Comparison of ENCODE assay signal across 8 mouse cellular contexts in genomic region chr2:74698201-74699052, GRCm38 (mm10). TPM values are rescaled to one million over a fixed set of nuclear protein-coding genes. Genes with fewer than 3 reads are reported as not detected.
DNase-seq lines count a peak whose midpoint lies in the region; ATAC-seq and TF ChIP-seq lines count a peak whose summit lies in the region.

No protein-coding gene starts in this region.

- peaks cover 100% of the 10 kb centered on the region for H3K27me3 ChIP-seq in lung, embryonic 14.5 days (ENCODE audit: insufficient read depth, low read length)
- peaks cover 100% of the 10 kb centered on the region for H3K27me3 ChIP-seq in embryonic facial prominence, embryonic 13.5 days
- peaks cover 54% of the 10 kb centered on the region for H3K27me3 ChIP-seq in hindbrain, embryonic 16.5 days (replicated peaks; ENCODE audit: control insufficient read depth, insufficient read depth, low read length)
- H3K27me3 ChIP-seq in midbrain, embryonic 11.5 days (ENCODE audit: control insufficient read depth, insufficient read depth, low read length) = peaks cover 99% of the 10 kb centered on the region

- no peak overlapping the region for H3K27ac ChIP-seq in lung, embryonic 14.5 days (ENCODE audit: low read depth)
- H3K27ac ChIP-seq in embryonic facial prominence, embryonic 13.5 days = no peak overlapping the region
- no peak overlapping the region for H3K27ac ChIP-seq in hindbrain, embryonic 16.5 days (ENCODE audit: low read depth, low read length)
- no peak overlapping the region for H3K27ac ChIP-seq in midbrain, embryonic 11.5 days (ENCODE audit: low read depth, low read length)

- no peak for DNase-seq in lung, embryonic 14.5 days
- no peak for DNase-seq in lung, postnatal 10 days
- peak; percentile 94 for DNase-seq in midbrain, embryonic 11.5 days (ENCODE audit: low spot score, missing footprints)
- DNase-seq in retina, embryonic 14.5 days (ENCODE audit: low spot score) = no peak
- no peak for DNase-seq in right cerebral cortex, adult 18-20 months
- no peak for DNase-seq in layer of hippocampus, postnatal 14 days (ENCODE audit: low spot score in 2 of 2)

- H3K4me3 ChIP-seq in lung, embryonic 14.5 days (ENCODE audit: low read depth, low read length) = peak overlapping the region; percentile 36
- H3K4me3 ChIP-seq in embryonic facial prominence, embryonic 13.5 days = peak overlapping the region; percentile 37
- peak overlapping the region; percentile 29 for H3K4me3 ChIP-seq in hindbrain, embryonic 16.5 days (ENCODE audit: low read length)
- H3K4me3 ChIP-seq in midbrain, embryonic 11.5 days (ENCODE audit: low read depth, low read length) = peak overlapping the region; percentile 26

- H3K4me2 ChIP-seq in lung, embryonic 14.5 days = peak overlapping the region; percentile 59
- H3K4me2 ChIP-seq in embryonic facial prominence, embryonic 13.5 days = peak overlapping the region; percentile 58
- peak overlapping the region; percentile 53 for H3K4me2 ChIP-seq in hindbrain, embryonic 16.5 days (ENCODE audit: low read length)
- peak overlapping the region; percentile 40 for H3K4me2 ChIP-seq in midbrain, embryonic 11.5 days

- ATAC-seq in lung, embryonic 14.5 days (ENCODE audit: insufficient read depth) = no peak
- no peak for ATAC-seq in embryonic facial prominence, embryonic 13.5 days (ENCODE audit: insufficient number of reproducible peaks, insufficient read depth, low FRiP score, low TSS enrichment, low read depth)
- peak; percentile 50; the same call in 1 of the 2 replicates for ATAC-seq in hindbrain, embryonic 16.5 days
- peak; percentile 65; the same call in 1 of the 2 replicates for ATAC-seq in midbrain, embryonic 11.5 days (ENCODE audit: low FRiP score)

- no peaks in the 10 kb centered on the region for H3K9me3 ChIP-seq in lung, embryonic 14.5 days (ENCODE audit: low read depth, low read length)
- no peaks in the 10 kb centered on the region for H3K9me3 ChIP-seq in embryonic facial prominence, embryonic 13.5 days
- no peaks in the 10 kb centered on the region; the same call in 1 of the 2 replicates for H3K9me3 ChIP-seq in hindbrain, embryonic 16.5 days (ENCODE audit: control insufficient read depth, low read length)
- H3K9me3 ChIP-seq in midbrain, embryonic 11.5 days (ENCODE audit: control insufficient read depth, low read length) = no peaks in the 10 kb centered on the region

- no peak for TF ChIP-seq CTCF in lung, embryonic 14.5 days (IDR thresholded peaks at IDR 0.05; ENCODE audit: low read depth)

- no peaks in the 10 kb centered on the region for H3K36me3 ChIP-seq in lung, embryonic 14.5 days (ENCODE audit: insufficient read depth)
- no peaks in the 10 kb centered on the region for H3K36me3 ChIP-seq in embryonic facial prominence, embryonic 13.5 days
- H3K36me3 ChIP-seq in hindbrain, embryonic 16.5 days (ENCODE audit: control insufficient read depth, insufficient read depth, low read length) = no peaks in the 10 kb centered on the region
- H3K36me3 ChIP-seq in midbrain, embryonic 11.5 days (ENCODE audit: control insufficient read depth, insufficient read depth, low read length) = no peaks in the 10 kb centered on the region

- WGBS in lung, embryonic 14.5 days = under 1% methylated on average over 83 of the region's 86 CpGs
- WGBS in embryonic facial prominence, embryonic 13.5 days = under 1% methylated on average over 86 of the region's 86 CpGs
- under 1% methylated on average over 66 of the region's 86 CpGs for whole genome bisulfite sequencing in hindbrain, embryonic 16.5 days
- WGBS in midbrain, embryonic 11.5 days = under 1% methylated on average over 61 of the region's 86 CpGs

- H3K9ac ChIP-seq in lung, embryonic 14.5 days = 0 out of 2 replicates have a peak overlapping the region, but pooled peaks have one; percentile 16
- H3K9ac ChIP-seq in embryonic facial prominence, embryonic 13.5 days = peak overlapping the region; percentile 52
- H3K9ac ChIP-seq in hindbrain, embryonic 16.5 days (ENCODE audit: low read depth, low read length) = no peak overlapping the region
- H3K9ac ChIP-seq in midbrain, embryonic 11.5 days (ENCODE audit: low read length) = no peak overlapping the region

- no peaks in the 10 kb centered on the region for H3K4me1 ChIP-seq in lung, embryonic 14.5 days (ENCODE audit: insufficient read depth)
- H3K4me1 ChIP-seq in embryonic facial prominence, embryonic 13.5 days = peaks cover 14% of the 10 kb centered on the region
- peaks cover 10% of the 10 kb centered on the region; the same call in 1 of the 2 replicates for H3K4me1 ChIP-seq in hindbrain, embryonic 16.5 days (ENCODE audit: control insufficient read depth, insufficient read depth, low read depth, low read length)
- H3K4me1 ChIP-seq in midbrain, embryonic 11.5 days (ENCODE audit: control insufficient read depth, insufficient read depth, low read length) = peaks cover 5% of the 10 kb centered on the region

RNA-seq across cellular contexts. Expression of gene Hoxd9, which starts 0.9 kb away (rescaled TPM):
- polyA plus RNA-seq in lung, embryonic 14.5 days (2014; fragmentation: Nextera tagmentation; extraction: Ambion mirVana) = 0.13 TPM in 1 of 2 replicates, not detected in the other
- 0.80 and 1.4 TPM in 2 replicates for polyA plus RNA-seq in embryonic facial prominence, embryonic 13.5 days (2015; fragmentation: Nextera tagmentation; extraction: Ambion mirVana)
- polyA plus RNA-seq in hindbrain, embryonic 16.5 days (2015; fragmentation: Nextera tagmentation; extraction: Ambion mirVana) = 0.07 TPM in 1 of 2 replicates, not detected in the other
- polyA plus RNA-seq in midbrain, embryonic 11.5 days (2014; fragmentation: Nextera tagmentation; extraction: Ambion mirVana) = not detected in 2 replicates
- total RNA-seq in layer of hippocampus, postnatal 14 days (2021) = not detected

RNA-seq across cellular contexts. Expression of gene Hoxd8, which starts 6.0 kb away (rescaled TPM):
- 0.27 and 0.29 TPM in 2 replicates for polyA plus RNA-seq in lung, embryonic 14.5 days (2014; fragmentation: Nextera tagmentation; extraction: Ambion mirVana)
- polyA plus RNA-seq in embryonic facial prominence, embryonic 13.5 days (2015; fragmentation: Nextera tagmentation; extraction: Ambion mirVana) = 2.5 and 3.7 TPM in 2 replicates
- 0.66 and 1.1 TPM in 2 replicates for polyA plus RNA-seq in hindbrain, embryonic 16.5 days (2015; fragmentation: Nextera tagmentation; extraction: Ambion mirVana)
- polyA plus RNA-seq in midbrain, embryonic 11.5 days (2014; fragmentation: Nextera tagmentation; extraction: Ambion mirVana) = 0.11 TPM in 1 of 2 replicates, not detected in the other
- total RNA-seq in layer of hippocampus, postnatal 14 days (2021) = not detected

RNA-seq across cellular contexts. Expression of gene Hoxd10, which starts 6.7 kb away (rescaled TPM):
- 0.14 TPM in 1 of 2 replicates, not detected in the other for polyA plus RNA-seq in lung, embryonic 14.5 days (2014; fragmentation: Nextera tagmentation; extraction: Ambion mirVana)
- 0.14 TPM in 1 of 2 replicates, not detected in the other for polyA plus RNA-seq in embryonic facial prominence, embryonic 13.5 days (2015; fragmentation: Nextera tagmentation; extraction: Ambion mirVana)
- polyA plus RNA-seq in hindbrain, embryonic 16.5 days (2015; fragmentation: Nextera tagmentation; extraction: Ambion mirVana) = not detected in 2 replicates
- polyA plus RNA-seq in midbrain, embryonic 11.5 days (2014; fragmentation: Nextera tagmentation; extraction: Ambion mirVana) = not detected in 2 replicates
- not detected for total RNA-seq in layer of hippocampus, postnatal 14 days (2021)

RNA-seq across cellular contexts. Expression of gene Hoxd3, which starts 13.3 kb away (rescaled TPM):
- not detected in 2 replicates for polyA plus RNA-seq in lung, embryonic 14.5 days (2014; fragmentation: Nextera tagmentation; extraction: Ambion mirVana)
- 1.5 and 3.3 TPM in 2 replicates for polyA plus RNA-seq in embryonic facial prominence, embryonic 13.5 days (2015; fragmentation: Nextera tagmentation; extraction: Ambion mirVana)
- polyA plus RNA-seq in hindbrain, embryonic 16.5 days (2015; fragmentation: Nextera tagmentation; extraction: Ambion mirVana) = 43.8 and 48.0 TPM in 2 replicates
- polyA plus RNA-seq in midbrain, embryonic 11.5 days (2014; fragmentation: Nextera tagmentation; extraction: Ambion mirVana) = 0.07 and 0.14 TPM in 2 replicates
- not detected for total RNA-seq in layer of hippocampus, postnatal 14 days (2021)

RNA-seq across cellular contexts. Expression of gene Hoxd4, which starts 13.3 kb away (rescaled TPM):
- not detected in 2 replicates for polyA plus RNA-seq in lung, embryonic 14.5 days (2014; fragmentation: Nextera tagmentation; extraction: Ambion mirVana)
- 0.50 TPM in 1 of 2 replicates, not detected in the other for polyA plus RNA-seq in embryonic facial prominence, embryonic 13.5 days (2015; fragmentation: Nextera tagmentation; extraction: Ambion mirVana)
- polyA plus RNA-seq in hindbrain, embryonic 16.5 days (2015; fragmentation: Nextera tagmentation; extraction: Ambion mirVana) = 2.2 and 2.3 TPM in 2 replicates
- not detected in 2 replicates for polyA plus RNA-seq in midbrain, embryonic 11.5 days (2014; fragmentation: Nextera tagmentation; extraction: Ambion mirVana)
- total RNA-seq in layer of hippocampus, postnatal 14 days (2021) = not detected

Comparison
In these comparisons a context has a peak if more than half of its experiments do, and no peak if none do; other contexts are left out.
1. ATAC-seq: peak in hindbrain, embryonic 16.5 days (single experiment) and midbrain, embryonic 11.5 days (single experiment); none in lung, embryonic 14.5 days (single experiment) and embryonic facial prominence, embryonic 13.5 days (single experiment).
2. H3K9ac ChIP-seq: peak in lung, embryonic 14.5 days (single experiment) and embryonic facial prominence, embryonic 13.5 days (single experiment); none in hindbrain, embryonic 16.5 days (single experiment) and midbrain, embryonic 11.5 days (single experiment).
3. Peak in every context shown above with its lines, with median percentiles within 50 percentile points of each other: H3K4me2 ChIP-seq and H3K4me3 ChIP-seq.